In the genomic region with DNA sequence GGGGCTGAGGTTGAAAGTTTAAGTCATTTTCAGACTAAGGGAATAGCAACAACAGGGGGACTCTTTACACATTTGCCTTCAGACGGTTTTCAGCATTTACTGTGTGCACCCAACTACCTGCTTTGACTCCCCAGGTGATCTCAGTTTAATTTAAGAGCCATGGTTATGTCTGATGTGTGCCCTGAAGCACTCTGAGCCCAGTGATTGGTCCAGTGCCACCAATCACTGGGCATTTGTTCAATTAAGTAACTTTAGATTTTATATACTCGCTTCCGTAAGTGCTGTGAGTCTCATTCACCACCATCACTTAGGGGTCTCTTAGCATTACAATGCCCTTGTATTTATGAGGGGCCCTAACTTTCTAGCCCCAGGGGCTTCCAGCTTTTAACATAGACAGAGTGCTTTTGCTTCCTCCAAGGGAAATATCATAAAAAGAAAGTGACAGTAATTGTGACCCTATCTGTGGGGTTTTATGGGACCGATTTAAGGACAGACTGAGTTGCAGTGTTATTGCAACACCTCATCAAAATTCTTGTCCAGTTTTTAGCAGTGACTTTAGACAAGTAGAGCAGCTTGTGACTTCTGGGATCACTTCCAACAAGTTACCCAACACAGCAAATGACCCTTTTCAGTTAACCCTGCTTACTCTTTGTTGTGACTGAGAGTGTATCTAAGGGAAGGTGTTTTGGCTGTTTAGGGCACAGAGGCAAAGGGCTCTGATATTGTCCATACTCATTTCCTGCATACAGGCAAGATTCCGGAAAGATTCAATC, we compare ENCODE assay signal across 11 mouse cellular contexts.
DNase-seq lines count a peak whose midpoint lies in the region; ATAC-seq and TF ChIP-seq lines count a peak whose summit lies in the region.
"Had no signal": no experiment of that assay in that cellular context is flagged by ENCODE, and none has a peak within 500 bp of the region (broad histone marks: within the 10 kb centered on the region; RNA-seq: fewer than 3 reads in every experiment).

No protein-coding gene starts in this region.

- WGBS in liver, postnatal 0 days (ENCODE audit: insufficient replicate concordance) = 72% methylated on average over 5 of the region's 5 CpGs
- 76% methylated on average over 5 of the region's 5 CpGs for WGBS in liver, embryonic 11.5 days

- TF ChIP-seq EP300 in liver, postnatal 0 days (IDR thresholded peaks at IDR 0.05; ENCODE audit: low read depth) = no peak

- H3K27me3 ChIP-seq in liver, postnatal 0 days (ENCODE audit: insufficient read depth, low read length) = no peaks in the 10 kb centered on the region
- H3K27me3 ChIP-seq in liver, embryonic 11.5 days (replicated peaks; ENCODE audit: control insufficient read depth, insufficient read depth, low read length) = no peaks in the 10 kb centered on the region
- H3K27me3 ChIP-seq: embryonic facial prominence, embryonic 12.5 days had no signal

- TF ChIP-seq CTCF in liver, postnatal 0 days (IDR thresholded peaks at IDR 0.05; ENCODE audit: low read depth) = no peak

- no peaks in the 10 kb centered on the region for H3K4me1 ChIP-seq in liver, postnatal 0 days (ENCODE audit: insufficient read depth)
- H3K4me1 ChIP-seq in liver, embryonic 11.5 days (replicated peaks; ENCODE audit: control insufficient read depth, insufficient read depth, low read length) = no peaks in the 10 kb centered on the region
- H3K4me1 ChIP-seq: embryonic facial prominence, embryonic 12.5 days had no signal

- H3K27ac ChIP-seq in liver, postnatal 0 days (ENCODE audit: low read depth) = no peak overlapping the region
- no peak overlapping the region for H3K27ac ChIP-seq in liver, embryonic 11.5 days (ENCODE audit: low read depth, low read length)
- H3K27ac ChIP-seq: embryonic facial prominence, embryonic 12.5 days had no signal

- no peaks in the 10 kb centered on the region for H3K9me3 ChIP-seq in liver, postnatal 0 days (ENCODE audit: low read length)
- H3K9me3 ChIP-seq in liver, embryonic 11.5 days (ENCODE audit: control insufficient read depth, low read length) = no peaks in the 10 kb centered on the region
- H3K9me3 ChIP-seq: embryonic facial prominence, embryonic 12.5 days had no signal

- ATAC-seq in cerebellum, adult (ENCODE audit: insufficient number of reproducible peaks, low FRiP score, low TSS enrichment) = peak; percentile 49; the same call in 1 of the 2 replicates
- ATAC-seq in liver, postnatal 0 days = peak; percentile 81
- no peak for ATAC-seq in liver, embryonic 11.5 days (replicated peaks; ENCODE audit: low FRiP score)

- no peak overlapping the region for H3K9ac ChIP-seq in liver, postnatal 0 days (replicated peaks)
- H3K9ac ChIP-seq in liver, embryonic 11.5 days (ENCODE audit: low read depth, low read length) = no peak overlapping the region
- H3K9ac ChIP-seq: embryonic facial prominence, embryonic 12.5 days had no signal

- no peak for DNase-seq in cerebellum, postnatal 4 days (ENCODE audit: low spot score in 2 of 2)
- DNase-seq in liver, postnatal 0 days = peak; percentile 24
- no peak for DNase-seq in liver, embryonic 11.5 days (ENCODE audit: low spot score)
- peak; percentile 90 for DNase-seq in kidney, adult 9 months
- peak; percentile 74 for DNase-seq in lung, postnatal 25 days (ENCODE audit: low spot score)
- DNase-seq in urinary bladder, postnatal 10 days (ENCODE audit: low spot score) = no peak
- DNase-seq in right cerebral cortex, postnatal 4 days = no peak
- DNase-seq: cerebellum, adult 11 months had no signal

- H3K4me2 ChIP-seq in liver, postnatal 0 days (ENCODE audit: low read depth, low read length) = no peak overlapping the region
- no peak overlapping the region for H3K4me2 ChIP-seq in liver, embryonic 11.5 days
- H3K4me2 ChIP-seq: embryonic facial prominence, embryonic 12.5 days; midbrain, embryonic 11.5 days had no signal

- no peaks in the 10 kb centered on the region for H3K36me3 ChIP-seq in liver, postnatal 0 days (replicated peaks; ENCODE audit: insufficient read depth, low read length)
- no peaks in the 10 kb centered on the region for H3K36me3 ChIP-seq in liver, embryonic 11.5 days (ENCODE audit: control insufficient read depth, insufficient read depth, low read length)
- H3K36me3 ChIP-seq: embryonic facial prominence, embryonic 12.5 days had no signal

- no peak overlapping the region for H3K4me3 ChIP-seq in liver, postnatal 0 days (ENCODE audit: low read depth, low read length)
- no peak overlapping the region for H3K4me3 ChIP-seq in liver, embryonic 11.5 days (ENCODE audit: low read depth, low read length)
- H3K4me3 ChIP-seq: embryonic facial prominence, embryonic 12.5 days had no signal

Comparison
In these comparisons a context has a peak if more than half of its experiments do, and no peak if none do; other contexts are left out.
1. DNase-seq: peak in liver, postnatal 0 days (single experiment), kidney, adult 9 months (single experiment) and lung, postnatal 25 days (single experiment); none in cerebellum, postnatal 4 days (0 of 2), liver, embryonic 11.5 days (single experiment), urinary bladder, postnatal 10 days (single experiment) and right cerebral cortex, postnatal 4 days (single experiment).